Mouse (Mus musculus) liver, postnatal 0 days (tissue): ENCODE results near the gene Etv5.

Source experiments
- CTCF ChIP-seq: sonication (generic); IDR thresholded peaks from 2 replicates; pipeline ENCODE4 v1.5.1; 2016; ENCODE audit warnings: antibody characterized with exemption, low read depth
- EP300 ChIP-seq: IDR thresholded peaks from 2 replicates; pipeline ENCODE4 v1.6.1; 2016; ENCODE audit warnings: antibody characterized with exemption, low read depth, mild to moderate bottlenecking

GRCm38 (mm10) chr16:22365596-22365995, 73.9 kb downstream of the Etv5 start:
- TF ChIP-seq EP300 (no peak), CTCF (no peak)
